Mouse (Mus musculus) liver, embryonic 12.5 days (tissue): ENCODE measurements around the gene Sval3. TPM values are rescaled to one million over a fixed set of nuclear protein-coding genes. Genes with fewer than 3 reads are reported as not detected.

Experiments used
- ATAC-seq: fragments of 200-750 bp; cut with Nextera tagmentation; 2 replicates; pipeline ENCODE4 v1.8.0; 2017; ENCODE audit warnings: moderate number of reproducible peaks, mild to moderate bottlenecking, moderate library complexity
- H3K27ac ChIP-seq: fragments of 300-500 bp; sonication (generic); 2 replicates; pipeline ENCODE4 v1.5.1; 2016; ENCODE audit warnings: mild to moderate bottlenecking
- H3K27me3 ChIP-seq: fragments of 300-500 bp; sonication (generic); replicated peaks from 2 replicates; pipeline ENCODE4 v1.6.1; 2016; ENCODE audit warnings: mild to moderate bottlenecking, moderate library complexity
- H3K36me3 ChIP-seq: fragments of 300-500 bp; sonication (generic); 2 replicates; pipeline ENCODE4 v1.6.1; 2016; ENCODE audit warnings: mild to moderate bottlenecking, moderate library complexity
- H3K4me1 ChIP-seq: fragments of 300-500 bp; sonication (generic); 2 replicates; pipeline ENCODE4 v1.6.1; 2016
- H3K4me2 ChIP-seq: fragments of 300-500 bp; sonication (generic); 2 replicates; pipeline ENCODE4 v1.6.1; 2016; ENCODE audit warnings: mild to moderate bottlenecking, moderate library complexity
- H3K4me3 ChIP-seq: fragments of 300-500 bp; sonication (generic); 2 replicates; pipeline ENCODE4 v1.5.1; 2016; ENCODE audit warnings: mild to moderate bottlenecking, moderate library complexity
- H3K9ac ChIP-seq: fragments of 300-500 bp; sonication (generic); 2 replicates; pipeline ENCODE4 v1.6.1; 2016; ENCODE audit warnings: mild to moderate bottlenecking, moderate library complexity
- H3K9me3 ChIP-seq: fragments of 300-500 bp; sonication (generic); replicated peaks from 2 replicates; pipeline ENCODE4 v1.6.1; 2016; ENCODE audit warnings: mild to moderate bottlenecking, moderate library complexity
- WGBS: fragments of 180-500 bp; shearing (Covaris S2); methylation state at CpG from one replicate; pipeline ENCODE4 v1.1.7; 2016; ENCODE audit not compliant: insufficient replicate concordance; 5-methylcytosine and 5-hydroxymethylcytosine counted together
- polyA plus RNA-seq: library from polyadenylated mRNA; unstranded; fragments of >200 nt; fragmentation: Nextera tagmentation; extraction: Ambion mirVana; gene quantifications from 2 replicates; pipeline ENCODE4 v1.2.1, GENCODE M21; 2016

Sval3 gene
- not detected in 2 replicates for polyA plus RNA-seq

DNA sequence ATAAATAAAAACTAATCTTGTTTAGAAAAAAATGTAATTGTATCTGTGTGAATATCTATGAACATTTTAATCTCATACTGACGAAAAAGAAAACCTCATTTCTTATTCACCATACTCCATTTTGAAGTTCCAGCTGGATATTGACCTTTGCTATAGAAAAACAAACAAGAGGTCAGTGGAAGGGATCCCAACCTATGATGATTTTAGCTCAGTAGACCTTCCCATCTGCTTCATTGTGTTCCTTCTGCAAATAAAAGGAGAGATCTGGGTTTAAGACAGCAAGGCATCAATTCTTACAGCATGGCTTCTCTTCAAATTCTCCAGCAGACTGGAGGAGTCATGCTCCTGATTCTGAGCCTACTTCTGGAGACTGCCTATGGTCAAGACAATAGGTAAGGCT, at the start of gene Sval3:
TSS of gene Sval3 (plus strand) at position 301 of the 400 bp plus-strand sequence.
- Histone ChIP-seq H3K4me3 (no peak within 1 kb of the TSS), H3K4me2 (no peak within 1 kb of the TSS), H3K27ac (no peak within 1 kb of the TSS), H3K9me3 (no peaks in the 10 kb centered on the region), H3K9ac (no peak within 1 kb of the TSS), H3K27me3 (no peaks in the 10 kb centered on the region), H3K36me3 (no peaks in the 10 kb centered on the region), H3K4me1 (no peaks in the 10 kb centered on the region)
- ATAC-seq, result no peak
- 26% methylated on average over 1 of the region's 1 CpGs for WGBS

- Histone ChIP-seq H3K27me3 (no peaks in the 10 kb centered on the region), H3K4me1 (no peaks in the 10 kb centered on the region), H3K27ac (no peak within 1 kb of the TSS), H3K4me3 (no peak within 1 kb of the TSS), H3K4me2 (no peak within 1 kb of the TSS), H3K9me3 (no peaks in the 10 kb centered on the region), H3K36me3 (no peaks in the 10 kb centered on the region), H3K9ac (no peak within 1 kb of the TSS)
- 74% methylated on average over 1 of the region's 1 CpGs for WGBS
- ATAC-seq, result no peak
These were observed 16.6 kb upstream of the Sval3 start, which contains the start of gene Sval1 for GRCm38 (mm10) chr6:41951330-41951729. Gene Sval1 (plus strand): TSS chr6:41951630.

Other genes starting within 250 kb of the Sval3 start
- not detected in 2 replicates for gene Olfr459, start 193.0 kb upstream of the Sval3 start, polyA plus RNA-seq
- gene Pip, start 120.6 kb upstream of the Sval3 start, polyA plus RNA-seq, result not detected in 2 replicates
- not detected in 2 replicates for gene Sval2, start 115.2 kb upstream of the Sval3 start, polyA plus RNA-seq
- gene Sval1, start 16.5 kb upstream of the Sval3 start, polyA plus RNA-seq, result not detected in 2 replicates
- gene Sva, start 70.3 kb downstream of the Sval3 start, polyA plus RNA-seq, result not detected in 2 replicates
- not detected in 2 replicates for gene Tas2r139, start 172.8 kb downstream of the Sval3 start, polyA plus RNA-seq
- gene Tas2r144, start 247.2 kb downstream of the Sval3 start, polyA plus RNA-seq, result not detected in 2 replicates